Mouse (Mus musculus) heart, embryonic 14.5 days (tissue): ENCODE results near the gene Gm5431. TPM values are rescaled to one million over a fixed set of nuclear protein-coding genes. Genes with fewer than 3 reads are reported as not detected.

ENCODE experiments used
- ATAC-seq: fragments of 200-750 bp; cut with Nextera tagmentation; 2 replicates; pipeline ENCODE4 v1.8.0; 2017; ENCODE audit warnings: low read depth, moderate TSS enrichment; ENCODE audit not compliant: insufficient number of reproducible peaks, insufficient read depth, low FRiP score
- H3K27ac ChIP-seq, 2 experiments: fragments of 200-500 bp in 1 of 2; fragments of 300-500 bp in 1 of 2; sonication (generic) in 1 of 2; replicated peaks in 1 of 2; 2 replicates each; pipeline ENCODE4 v1.5.1; 2012 to 2014; ENCODE audit warnings: low read depth in 2 of 2, low read length in 2 of 2, control low read depth in 1 of 2, mild to moderate bottlenecking in 1 of 2, mixed read lengths in 1 of 2; ENCODE audit not compliant: control insufficient read depth in 1 of 2, insufficient read depth in 1 of 2
- H3K27me3 ChIP-seq: fragments of 300-500 bp; sonication (generic); 2 replicates; pipeline ENCODE4 v1.6.1; 2014; ENCODE audit warnings: mild to moderate bottlenecking, low read length, control low read depth; ENCODE audit not compliant: control insufficient read depth, insufficient read depth
- H3K36me3 ChIP-seq: fragments of 300-500 bp; sonication (generic); 2 replicates; pipeline ENCODE4 v1.6.1; 2014; ENCODE audit warnings: mild to moderate bottlenecking, control low read depth, low read length, mixed read lengths; ENCODE audit not compliant: control insufficient read depth, insufficient read depth
- H3K4me1 ChIP-seq, 2 experiments: fragments of 200-500 bp in 1 of 2; fragments of 300-500 bp in 1 of 2; sonication (generic) in 1 of 2; 2 replicates each; pipeline ENCODE4 v1.6.1; 2012 to 2014; ENCODE audit warnings: low read length in 2 of 2, control low read depth in 1 of 2, mixed read lengths in 1 of 2; ENCODE audit not compliant: control insufficient read depth in 2 of 2, insufficient read depth in 2 of 2
- H3K4me2 ChIP-seq: fragments of 300-500 bp; sonication (generic); 2 replicates; pipeline ENCODE4 v1.6.1; 2014; ENCODE audit warnings: mild to moderate bottlenecking, low read length
- H3K4me3 ChIP-seq, 2 experiments: fragments of 200-500 bp in 1 of 2; fragments of 300-500 bp in 1 of 2; sonication (generic) in 1 of 2; 2 replicates each; pipeline ENCODE4 v1.5.1; 2012 to 2014; ENCODE audit warnings: low read length in 2 of 2, mild to moderate bottlenecking in 2 of 2, control low read depth in 1 of 2, low read depth in 1 of 2, moderate library complexity in 1 of 2; ENCODE audit not compliant: control insufficient read depth in 1 of 2, insufficient read depth in 1 of 2
- H3K9ac ChIP-seq: fragments of 300-500 bp; sonication (generic); 2 replicates; pipeline ENCODE4 v1.6.1; 2014; ENCODE audit warnings: mild to moderate bottlenecking, low read length
- H3K9me3 ChIP-seq: fragments of 300-500 bp; sonication (generic); 2 replicates; pipeline ENCODE4 v1.6.1; 2016; ENCODE audit warnings: low read length, control low read depth; ENCODE audit not compliant: control insufficient read depth
- WGBS: fragments of 180-500 bp; shearing (Covaris S2); extraction: QIAGEN DNeasy Blood & Tissue Kit; methylation state at CpG from one replicate; pipeline ENCODE4 v1.1.7; 2014; 5-methylcytosine and 5-hydroxymethylcytosine counted together
- polyA plus RNA-seq: library from polyadenylated mRNA; unstranded; fragments of >200 nt; fragmentation: Nextera tagmentation; extraction: Ambion mirVana; gene quantifications from 2 replicates; pipeline ENCODE4 v1.2.1, GENCODE M21; 2014

Gm5431 gene
- polyA plus RNA-seq, 1 experiment from 2014 or later, result not detected

- ATAC-seq, result peak; percentile 32; the same call in 1 of the 2 replicates
- H3K9ac ChIP-seq, result peak overlapping the region; percentile 73
- H3K4me3 ChIP-seq, result peak overlapping the region; percentile 52 to 62
- H3K27me3 ChIP-seq, result no peaks in the 10 kb centered on the region
- peak overlapping the region; percentile 43 to 71 for H3K27ac ChIP-seq
- H3K4me1 ChIP-seq, result peaks cover 9 to 35% of the 10 kb centered on the region in 2 experiments
- no peaks in the 10 kb centered on the region for H3K9me3 ChIP-seq
- H3K4me2 ChIP-seq, result peak overlapping the region; percentile 83
- WGBS, result 27% methylated on average over 7 of the region's 7 CpGs
- peaks cover 8% of the 10 kb centered on the region for H3K36me3 ChIP-seq
Measured at GRCm38 (mm10) chr11:48870781-48871180, 31.2 kb downstream of the Gm5431 start.

GRCm38 (mm10) chr11:48869380-48870110, 32.5 kb downstream of the Gm5431 start:
- Histone ChIP-seq H3K9ac (peak overlapping the region; percentile 73), H3K4me3 (peak overlapping the region; percentile 14 to 62; a peak in 3 of 4 replicates)

GRCm38 (mm10) chr11:48866481-48866880, 35.5 kb downstream of the Gm5431 start:
- no peak for ATAC-seq
- WGBS, result 92% methylated on average over 9 of the region's 9 CpGs
- Histone ChIP-seq H3K4me2 (no peak overlapping the region), H3K27ac (no peak overlapping the region), H3K36me3 (peaks cover 10% of the 10 kb centered on the region), H3K27me3 (no peaks in the 10 kb centered on the region), H3K9ac (no peak overlapping the region), H3K4me1 (peaks cover 8 to 21% of the 10 kb centered on the region in 2 experiments), H3K4me3 (no peak overlapping the region), H3K9me3 (no peaks in the 10 kb centered on the region)

More at GRCm38 (mm10) chr11:48869380-48870110, 32.5 kb downstream of the Gm5431 start:
- no peaks in the 10 kb centered on the region for H3K27me3 ChIP-seq
- no peaks in the 10 kb centered on the region for H3K9me3 ChIP-seq
- H3K4me1 ChIP-seq, result peaks cover 9 to 35% of the 10 kb centered on the region in 2 experiments
- WGBS, result 49% methylated on average over 7 of the region's 7 CpGs
- peak overlapping the region; percentile 83 for H3K4me2 ChIP-seq
- H3K27ac ChIP-seq, result peak overlapping the region; percentile 25 to 53; a peak in 3 of 4 replicates
- peaks cover 10% of the 10 kb centered on the region for H3K36me3 ChIP-seq
- ATAC-seq, result no peak

GRCm38 (mm10) chr11:48863808-48864207, 38.2 kb downstream of the Gm5431 start:
- H3K36me3 ChIP-seq, result peaks cover 10% of the 10 kb centered on the region
- no peak overlapping the region for H3K4me2 ChIP-seq
- WGBS, result 84% methylated on average over 3 of the region's 3 CpGs
- peaks cover 0 to 2% of the 10 kb centered on the region in 2 experiments; a peak in 3 of 4 replicates for H3K4me1 ChIP-seq
- H3K27ac ChIP-seq, result no peak overlapping the region
- H3K9ac ChIP-seq, result no peak overlapping the region
- ATAC-seq, result no peak
- H3K4me3 ChIP-seq, result no peak overlapping the region
- H3K27me3 ChIP-seq, result 0 out of 2 replicates have a peak, but pooled peaks cover 10% of the 10 kb centered on the region
- H3K9me3 ChIP-seq, result no peaks in the 10 kb centered on the region

- WGBS, result 77% methylated on average over 1 of the region's 1 CpGs
- Histone ChIP-seq H3K27me3 (0 out of 2 replicates have a peak, but pooled peaks cover 10% of the 10 kb centered on the region), H3K9me3 (no peaks in the 10 kb centered on the region), H3K36me3 (peaks cover 10% of the 10 kb centered on the region), H3K9ac (no peak overlapping the region), H3K27ac (no peak overlapping the region), H3K4me2 (no peak overlapping the region), H3K4me3 (no peak overlapping the region), H3K4me1 (0 out of 4 replicates have a peak, but pooled peaks cover 0 to 5% of the 10 kb centered on the region in 2 experiments)
- no peak; the same call in 1 of the 2 replicates for ATAC-seq
Measured at GRCm38 (mm10) chr11:48862784-48863319, 39.2 kb downstream of the Gm5431 start.

GRCm38 (mm10) chr11:48859014-48859413, 43.0 kb downstream of the Gm5431 start:
- Histone ChIP-seq H3K9me3 (no peaks in the 10 kb centered on the region), H3K4me2 (peak overlapping the region; percentile 87), H3K4me1 (peaks cover 2 to 5% of the 10 kb centered on the region in 2 experiments; a peak in 2 of 4 replicates), H3K27me3 (0 out of 2 replicates have a peak, but pooled peaks cover 10% of the 10 kb centered on the region), H3K4me3 (0 out of 4 replicates have a peak overlapping the region, but pooled peaks of 1 of the 2 experiments have one; percentile 72), H3K9ac (no peak overlapping the region), H3K36me3 (no peaks in the 10 kb centered on the region), H3K27ac (no peak overlapping the region)
- no peak for ATAC-seq
- WGBS, result 0% methylated on average over 6 of the region's 6 CpGs

- Histone ChIP-seq H3K27me3 (peaks cover 3% of the 10 kb centered on the region; the same call in 1 of the 2 replicates), H3K4me3 (peak overlapping the region; percentile 72 to 86), H3K4me1 (peaks cover 2% of the 10 kb centered on the region in 2 experiments; a peak in 2 of 4 replicates), H3K4me2 (peak overlapping the region; percentile 87), H3K9ac (peak overlapping the region; percentile 73), H3K9me3 (no peaks in the 10 kb centered on the region), H3K27ac (peak overlapping the region in 1 of 2 experiments; percentile 53; a peak in 1 of 4 replicates), H3K36me3 (no peaks in the 10 kb centered on the region)
- WGBS, result 1% methylated on average over 31 of the region's 31 CpGs
- no peak for ATAC-seq
Measured at GRCm38 (mm10) chr11:48853474-48854180, 48.4 kb downstream of the Gm5431 start.
